Mouse (Mus musculus) lung, postnatal 36 days (tissue): Measurements from ENCODE around the gene Tbc1d1.

ENCODE experiments used
- DNase-seq: peaks from one replicate; pipeline ENCODE4 v3.0.0; 2022; ENCODE audit warnings: mixed read lengths

Gene Tbc1d1

GRCm38 (mm10) chr5:64364432-64365125 lies 208.5 kb downstream of the Tbc1d1 start:
- peak; percentile 66 for DNase-seq

- peak; percentile 62 for DNase-seq
These were observed 209.3 kb downstream of the Tbc1d1 start for GRCm38 (mm10) chr5:64365187-64366066.

DNA sequence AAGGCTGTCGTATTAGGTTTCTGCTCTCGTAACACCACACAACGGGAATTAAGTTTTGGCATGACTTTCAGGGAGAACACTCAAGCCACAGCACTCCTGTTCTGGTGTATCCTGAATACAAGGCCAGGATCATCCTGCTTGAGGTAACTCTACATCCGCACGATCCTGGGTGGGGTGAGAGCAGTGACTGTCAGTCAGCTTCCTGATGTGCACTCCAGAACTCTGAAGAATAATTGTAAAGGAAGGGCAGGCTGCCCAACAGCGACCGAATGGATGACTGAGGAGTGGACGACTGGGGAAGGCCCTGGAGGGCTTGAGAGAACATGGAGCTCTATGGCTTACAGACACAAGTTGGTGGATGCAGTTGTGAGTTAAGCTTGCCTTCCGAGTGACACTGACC lies 210.0 kb downstream of the Tbc1d1 start:
- no peak for DNase-seq

- DNase-seq: peak; percentile 83
These were observed 211.3 kb downstream of the Tbc1d1 start for GRCm38 (mm10) chr5:64367426-64367825.

DNA sequence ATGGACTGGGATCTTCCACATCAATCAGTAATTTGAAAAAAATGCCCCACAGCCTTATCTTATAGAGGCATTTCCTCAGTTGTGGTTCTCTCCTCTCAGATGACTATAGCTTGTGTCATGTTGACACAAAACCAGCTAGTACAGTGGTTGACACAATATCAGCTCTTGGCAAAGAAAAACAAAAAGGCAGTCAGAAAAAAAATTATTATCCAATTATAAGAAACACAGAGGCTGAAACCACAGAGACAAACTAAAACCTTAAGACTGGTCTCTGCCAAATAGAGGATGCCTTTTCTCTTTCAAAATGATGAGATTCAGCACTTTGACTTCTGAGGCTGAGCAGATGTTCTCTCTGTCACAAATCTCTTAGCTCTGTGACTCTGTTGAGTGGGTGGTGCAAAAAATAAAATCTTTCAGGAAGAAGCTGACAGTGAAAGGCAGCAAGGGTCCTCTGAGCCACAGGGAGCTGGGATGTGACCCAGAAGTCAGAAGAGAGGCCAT lies 215.3 kb downstream of the Tbc1d1 start:
- no peak for DNase-seq

GRCm38 (mm10) chr5:64372292-64372961 lies 216.3 kb downstream of the Tbc1d1 start:
- no peak for DNase-seq

DNA sequence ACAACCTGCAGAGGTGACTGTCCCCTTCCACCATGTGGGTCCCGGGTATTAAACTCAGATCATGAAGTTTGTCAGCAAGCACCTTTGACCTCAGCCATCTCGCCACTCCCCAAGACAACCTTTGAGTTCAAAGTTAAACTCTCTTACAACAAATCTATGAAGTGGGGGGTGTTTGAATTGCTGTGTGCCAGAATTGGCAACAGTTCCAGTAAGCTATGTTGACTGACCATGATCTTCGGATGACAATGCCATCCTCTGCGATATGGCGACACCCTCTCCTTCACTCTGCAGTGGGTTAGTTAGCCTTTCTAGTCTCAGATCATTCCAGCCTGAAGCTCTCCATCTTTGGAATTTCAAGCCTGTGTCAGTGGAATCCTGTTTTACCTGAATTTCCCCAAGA lies 217.6 kb downstream of the Tbc1d1 start:
- no peak for DNase-seq

- no peak for DNase-seq
These were observed 219.7 kb downstream of the Tbc1d1 start for GRCm38 (mm10) chr5:64375851-64376250.

GRCm38 (mm10) chr5:64376466-64376865 lies 220.4 kb downstream of the Tbc1d1 start:
- no peak for DNase-seq

DNA sequence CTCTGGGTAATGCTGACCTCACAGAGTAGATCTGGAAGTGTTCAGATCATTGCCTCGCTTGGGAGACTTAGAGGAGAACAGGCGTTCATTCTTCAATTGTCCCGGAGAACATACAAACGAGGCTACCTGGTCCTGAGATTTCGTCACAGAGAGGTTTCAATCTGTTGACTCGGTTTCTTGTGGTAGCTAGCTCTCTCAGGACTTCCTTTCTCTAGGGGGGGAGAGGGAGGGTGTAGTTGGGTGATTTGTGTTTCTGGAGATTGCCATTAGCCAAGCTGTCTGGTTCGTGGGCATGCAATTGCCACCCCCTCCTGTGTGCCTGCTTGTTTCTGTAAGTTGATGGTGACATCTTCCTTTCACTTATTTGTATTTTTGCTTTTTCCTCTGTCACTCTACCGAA lies 221.6 kb downstream of the Tbc1d1 start:
- DNase-seq: no peak

DNA sequence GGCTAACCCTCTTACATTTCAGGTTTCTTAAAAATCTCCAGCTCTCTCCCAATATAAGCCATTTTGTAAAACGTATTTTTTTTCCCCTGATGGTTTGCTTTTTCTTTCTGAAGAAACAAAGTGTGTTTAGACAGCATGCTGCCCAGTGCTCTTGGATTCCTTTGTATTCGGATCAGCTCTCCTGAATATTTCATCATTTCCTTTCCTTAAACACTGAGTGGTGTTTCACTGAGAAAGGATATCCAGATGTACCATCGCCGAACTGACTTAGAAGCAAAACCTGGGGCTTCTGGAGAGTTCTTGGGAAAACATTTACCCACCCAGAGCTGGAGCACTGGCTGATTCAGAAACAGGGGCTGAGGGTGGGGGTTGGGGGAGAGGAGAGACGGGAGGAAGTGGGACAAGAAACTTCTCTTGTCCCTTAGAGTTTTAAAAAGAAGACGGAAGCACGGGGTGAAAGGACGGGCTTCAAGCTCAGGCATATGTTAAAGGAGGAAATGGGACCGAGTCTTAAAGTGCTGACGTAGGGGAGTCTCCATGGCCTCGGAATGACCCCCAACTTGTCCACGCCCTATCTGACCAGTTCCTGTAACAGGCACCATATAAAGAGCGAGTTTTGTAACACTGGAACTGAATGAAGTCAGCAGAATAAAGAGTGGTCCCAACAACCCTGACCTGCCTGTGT lies 222.6 kb downstream of the Tbc1d1 start:
- peak; percentile 81 for DNase-seq

DNA sequence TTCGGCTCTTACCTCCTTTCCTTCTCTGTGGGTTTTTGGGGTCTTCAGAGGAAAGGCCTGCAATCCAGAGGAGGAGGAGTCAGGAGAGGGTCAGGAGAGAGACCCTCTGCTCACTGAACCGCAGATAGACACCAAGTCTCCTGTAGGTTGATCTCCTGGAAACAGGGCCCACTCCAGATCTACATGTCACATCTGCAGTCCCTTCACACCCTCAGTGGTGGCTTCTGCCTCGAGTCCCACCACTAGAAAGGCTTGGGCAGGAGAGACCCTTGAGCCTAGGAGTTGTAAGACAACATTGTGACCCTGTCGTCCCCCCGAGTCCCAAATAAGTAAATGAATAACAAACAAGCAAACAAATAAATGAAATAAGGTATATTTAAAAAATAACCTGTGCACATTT lies 223.7 kb downstream of the Tbc1d1 start:
- no peak for DNase-seq

GRCm38 (mm10) chr5:64380698-64381375 lies 224.7 kb downstream of the Tbc1d1 start:
- DNase-seq: peak; percentile 80

GRCm38 (mm10) chr5:64381538-64381937 lies 225.4 kb downstream of the Tbc1d1 start:
- no peak for DNase-seq

- peak; percentile 92 for DNase-seq
These were observed 226.4 kb downstream of the Tbc1d1 start for GRCm38 (mm10) chr5:64382451-64383057.

DNA sequence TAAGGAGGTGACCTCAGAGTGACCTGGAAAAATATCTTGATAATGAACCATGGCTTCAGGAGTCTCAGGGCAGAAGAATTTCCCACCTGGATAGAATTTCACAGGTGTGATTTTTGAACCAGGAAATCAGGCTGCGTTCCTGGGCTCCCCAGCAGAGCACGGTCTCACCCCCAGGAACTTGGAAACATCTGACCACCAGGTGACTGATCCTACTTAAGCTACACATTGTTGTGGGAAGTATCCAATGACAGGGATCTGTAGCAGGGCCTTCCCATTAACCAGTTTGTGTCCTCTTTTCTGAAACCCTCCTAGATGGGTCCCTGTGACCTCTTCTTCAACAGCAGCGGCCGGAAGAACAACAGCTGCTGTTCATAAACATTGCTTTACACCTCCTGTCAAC lies 227.1 kb downstream of the Tbc1d1 start:
- DNase-seq: no peak

DNA sequence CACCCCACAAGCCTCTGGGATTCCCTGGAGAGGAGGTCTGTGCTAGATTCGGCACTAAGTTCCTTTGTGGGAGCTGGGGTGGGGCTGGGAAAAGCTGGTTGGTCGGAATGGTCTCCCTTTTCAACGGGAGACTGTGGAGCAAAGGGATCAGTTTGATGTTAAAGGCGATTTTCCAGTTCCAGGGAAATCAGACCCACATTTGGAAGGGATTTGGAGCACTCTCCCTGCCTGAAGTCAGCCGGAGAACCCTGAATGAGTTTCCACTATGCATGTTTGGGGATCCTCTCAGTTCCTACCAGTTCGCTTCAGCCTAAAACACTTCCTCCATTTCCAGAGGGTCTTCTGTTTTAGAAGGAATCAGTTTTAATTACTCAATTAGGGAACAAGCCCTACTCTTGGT lies 228.4 kb downstream of the Tbc1d1 start:
- DNase-seq: no peak

DNA sequence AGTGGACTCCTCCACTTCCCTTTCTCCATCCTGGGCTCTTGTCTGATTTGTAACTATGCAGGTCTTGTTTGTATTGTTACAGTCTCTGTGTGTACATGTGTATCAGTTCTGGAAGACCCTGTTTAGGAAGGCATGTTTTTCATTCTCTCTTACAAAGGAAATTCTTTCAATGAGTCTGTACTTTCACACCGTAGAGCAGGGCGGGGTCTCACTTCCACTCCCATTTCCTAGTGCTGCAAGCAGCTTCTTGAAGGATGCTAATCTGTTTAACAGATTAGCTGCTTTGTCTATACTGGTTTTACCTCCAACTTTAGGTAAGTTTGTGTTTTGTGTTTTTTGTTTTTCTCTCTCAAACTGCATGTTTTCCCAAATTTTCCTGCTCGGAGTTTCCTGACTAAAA lies 230.9 kb downstream of the Tbc1d1 start:
- DNase-seq: no peak

DNA sequence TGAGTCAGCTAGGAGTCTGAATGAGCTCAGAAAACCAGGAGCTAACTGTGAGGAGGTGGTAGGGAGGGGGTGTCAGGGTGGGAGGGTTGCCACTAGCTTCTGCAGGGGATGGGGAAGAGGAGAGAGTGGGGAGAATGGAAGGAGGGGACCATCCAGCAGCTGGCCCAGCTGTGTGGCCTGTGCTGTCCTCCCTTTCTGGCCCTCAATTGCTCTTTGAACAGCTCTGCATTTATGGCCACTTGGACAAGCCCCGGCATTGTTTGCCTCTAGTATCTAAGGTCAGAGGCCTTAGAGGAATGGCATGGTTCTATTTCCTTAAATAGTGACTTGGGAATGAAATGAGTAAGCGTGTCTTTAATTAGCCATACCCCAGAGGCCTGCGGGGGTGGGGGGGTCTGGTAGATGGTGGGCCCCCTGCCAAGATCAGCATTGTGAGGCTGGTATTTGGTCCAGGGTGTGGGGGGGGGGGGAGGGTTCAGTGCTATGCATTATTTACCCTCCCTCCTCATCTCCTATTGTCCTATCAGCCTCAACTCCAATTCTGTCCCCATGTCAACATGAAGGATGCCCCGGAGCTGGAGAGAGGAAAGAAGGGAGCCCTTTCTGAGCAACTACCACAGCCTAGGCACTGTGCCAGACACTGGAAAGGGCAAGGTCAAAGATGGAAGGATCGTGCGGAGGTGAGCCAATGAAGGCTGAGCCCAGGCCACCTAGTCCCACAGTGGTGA lies 233.3 kb downstream of the Tbc1d1 start:
- DNase-seq: no peak

GRCm38 (mm10) chr5:64391346-64391745 lies 235.2 kb downstream of the Tbc1d1 start:
- DNase-seq: no peak

- no peak for DNase-seq
These were observed 236.4 kb downstream of the Tbc1d1 start for GRCm38 (mm10) chr5:64392426-64393020.
